Mouse (Mus musculus) adrenal gland, adult (tissue): ENCODE measurements around the gene Mycbpap.

Experiments
- DNase-seq, 2 experiments: peaks; one replicate each; pipeline ENCODE4 v3.0.0; 2022 to 2023; ENCODE audit warnings: low spot score in 1 of 2; ENCODE audit not compliant: inconsistent age in 2 of 2

The Mycbpap gene

DNA sequence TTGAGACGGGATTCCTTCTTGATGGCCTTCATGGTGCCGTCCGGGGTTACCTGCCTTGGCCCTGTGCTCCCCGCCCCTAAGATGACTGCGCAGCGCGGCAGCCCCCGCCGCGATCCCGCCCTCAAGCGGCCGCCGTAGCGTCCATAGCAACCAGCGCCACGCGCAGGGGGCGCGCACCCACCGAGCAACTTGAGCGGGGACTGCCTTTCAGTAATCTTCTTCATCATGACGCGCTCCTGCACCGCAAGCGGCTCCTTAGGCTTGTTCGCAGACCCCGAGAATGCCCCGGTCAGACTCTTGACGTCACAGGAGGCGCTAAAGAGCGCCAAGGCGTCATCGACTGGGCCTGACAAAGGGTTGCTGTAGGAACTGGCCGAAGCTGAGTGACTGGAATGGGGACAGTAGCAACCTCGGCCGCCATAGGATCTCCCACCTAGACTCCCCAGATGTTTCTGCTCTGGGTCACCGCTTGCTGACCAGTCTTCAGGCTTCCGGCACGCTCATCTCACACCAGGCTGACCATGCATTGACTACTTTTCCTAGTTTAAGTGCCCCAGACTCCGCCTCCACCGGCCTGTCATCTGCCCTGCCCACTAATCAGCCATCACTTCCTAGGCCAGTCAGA is at the start of gene Mycbpap:
TSS of gene Mycbpap (minus strand) at position 524 of the 625 bp plus-strand sequence.
- peak; percentile 77 to 94 for DNase-seq

DNA sequence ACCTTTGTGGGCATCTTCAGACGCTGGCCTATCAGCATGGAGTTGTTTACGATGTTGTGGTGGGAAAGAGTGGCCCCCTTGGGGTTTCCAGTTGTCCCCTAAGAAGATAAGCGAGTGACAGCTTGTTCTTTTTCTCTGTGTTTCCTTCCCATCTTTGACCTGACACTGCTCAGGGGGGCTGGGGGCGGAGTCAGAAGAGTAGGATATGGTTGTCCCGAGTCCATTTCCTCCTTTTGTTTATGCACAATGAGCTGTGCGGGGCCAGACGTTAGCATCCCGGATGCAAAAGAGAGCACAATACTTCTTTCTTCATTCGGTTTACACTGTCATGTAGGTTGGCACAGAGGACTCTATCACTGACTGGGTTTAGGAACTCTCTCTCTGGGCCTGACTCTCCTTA is 49.1 kb upstream of the Mycbpap start:
- DNase-seq: peak; percentile 53 to 72

DNA sequence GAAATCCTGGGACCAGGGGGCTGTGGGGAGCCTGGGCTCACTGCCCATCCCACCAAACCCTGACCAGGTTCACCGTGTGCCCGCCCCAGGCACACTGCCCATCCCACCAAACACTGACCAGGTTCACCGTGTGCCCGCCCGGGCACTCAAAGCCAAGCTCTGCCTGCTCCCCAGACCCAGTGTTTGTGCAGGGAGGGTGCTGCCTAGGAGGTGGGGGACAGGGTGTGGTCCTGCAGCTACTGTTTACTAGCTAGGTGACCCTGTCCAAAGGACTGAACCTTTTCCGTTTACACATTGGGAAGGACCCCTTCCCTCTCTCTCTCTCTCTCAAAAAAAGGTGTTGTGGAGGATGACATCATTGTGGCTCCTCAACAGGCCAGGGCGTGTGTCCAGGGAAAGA is 45.8 kb upstream of the Mycbpap start:
- no peak for DNase-seq

DNA sequence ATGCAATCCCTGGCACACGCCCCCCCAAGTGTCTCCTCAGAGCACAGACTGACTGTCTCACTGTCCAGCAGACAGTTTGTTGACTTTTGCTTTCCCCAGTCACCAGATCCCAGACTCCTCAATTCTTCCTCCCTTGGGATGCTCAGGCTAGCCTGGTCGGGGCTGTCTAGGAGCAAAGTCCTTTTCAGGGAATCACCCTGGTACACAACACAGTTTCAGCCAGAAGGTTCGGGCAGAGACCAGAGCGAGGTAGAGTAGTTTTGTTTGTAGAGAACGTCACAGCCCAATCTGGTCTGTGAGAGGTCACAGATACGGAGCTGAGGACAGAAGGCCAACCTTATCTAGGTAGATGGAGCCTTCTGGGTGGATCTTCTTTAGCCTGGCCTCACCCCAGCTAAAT is 45.0 kb upstream of the Mycbpap start:
- no peak for DNase-seq

DNA sequence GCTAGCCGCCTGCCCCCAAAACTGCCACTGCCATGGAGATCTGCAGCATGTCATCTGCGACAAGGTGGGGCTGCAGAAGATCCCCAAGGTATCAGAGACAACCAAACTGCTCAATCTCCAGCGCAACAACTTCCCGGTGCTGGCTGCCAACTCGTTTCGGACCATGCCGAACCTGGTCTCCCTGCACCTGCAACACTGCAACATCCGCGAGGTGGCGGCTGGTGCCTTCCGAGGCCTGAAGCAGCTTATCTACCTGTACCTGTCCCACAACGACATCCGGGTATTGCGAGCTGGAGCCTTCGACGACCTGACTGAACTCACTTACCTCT is 43.6 kb upstream of the Mycbpap start:
- no peak for DNase-seq

DNA sequence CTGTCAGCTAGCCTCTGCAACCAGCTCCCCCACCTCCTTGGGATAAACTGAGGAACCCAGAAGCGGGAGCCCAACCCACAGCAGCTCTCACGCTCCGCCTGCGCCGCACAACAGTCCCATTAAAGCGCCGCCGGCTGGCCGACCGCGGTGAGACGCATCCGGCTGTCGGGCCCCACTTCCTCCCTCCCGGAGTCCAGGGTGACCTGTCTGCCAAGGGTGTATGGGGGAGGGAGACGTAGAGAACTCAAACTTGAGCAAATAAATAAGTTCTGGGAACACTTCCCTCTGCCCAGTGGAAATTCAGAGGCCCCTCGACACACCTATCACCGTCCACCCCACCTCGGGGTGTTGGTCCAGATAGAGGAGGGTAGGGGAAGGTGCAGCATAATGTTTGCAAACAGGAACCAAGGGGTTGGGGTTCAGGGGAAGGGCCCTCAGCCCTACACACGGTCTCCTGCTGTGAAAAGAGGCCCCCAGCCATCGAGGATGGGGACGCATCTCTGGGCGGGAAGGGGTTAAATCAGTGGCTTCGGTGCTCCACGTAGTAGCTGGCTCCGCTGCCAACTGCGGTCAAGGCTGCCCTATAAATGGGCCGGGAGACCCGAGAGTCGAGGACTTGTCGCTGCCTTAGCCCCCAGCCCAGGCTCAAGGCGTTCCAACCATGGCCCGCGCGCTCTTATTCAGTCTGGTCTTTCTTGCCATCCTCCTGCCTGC is 43.1 kb upstream of the Mycbpap start, which contains the start of gene Chad:
TSS of gene Chad (plus strand) at position 611 of the 714 bp plus-strand sequence.
- peak; percentile 51 to 73 for DNase-seq

DNA sequence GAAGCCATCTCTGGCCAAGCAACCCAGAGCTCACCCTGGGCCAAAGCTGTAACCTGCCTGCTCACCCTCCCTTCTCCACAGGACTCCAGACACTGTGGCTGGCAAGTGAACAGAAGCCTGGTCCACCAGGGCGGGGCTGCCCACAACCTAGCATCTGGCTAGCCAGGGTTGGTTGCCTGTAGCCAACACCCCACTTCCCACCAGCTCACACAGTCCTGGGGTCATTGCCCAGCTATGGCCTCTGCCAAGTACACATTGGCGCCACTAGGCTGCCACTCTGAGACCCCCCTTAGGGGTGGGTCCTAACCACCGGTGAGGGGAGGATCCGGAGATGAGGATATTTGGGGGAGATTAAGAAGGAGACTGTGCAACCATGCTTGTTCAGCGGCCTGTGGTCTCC is 42.3 kb upstream of the Mycbpap start:
- DNase-seq: no peak

DNA sequence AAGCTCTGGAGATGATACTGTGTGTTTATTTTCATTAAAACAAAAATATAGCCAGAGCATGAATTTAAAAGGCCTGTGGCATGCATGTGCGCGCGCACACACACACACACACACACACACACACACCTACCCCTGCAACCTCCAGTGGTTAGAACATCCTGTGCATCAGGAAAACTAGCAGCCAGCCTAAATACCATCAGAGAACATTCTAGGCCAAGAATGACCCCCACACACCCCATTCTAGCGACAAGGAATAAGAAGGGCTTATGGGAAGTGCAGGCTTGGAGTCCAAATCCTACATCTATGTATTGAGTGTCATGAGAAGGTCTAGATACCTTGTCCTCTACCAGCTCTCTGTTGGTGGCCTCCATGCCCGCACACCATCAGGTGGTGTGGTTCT is 41.8 kb upstream of the Mycbpap start:
- no peak for DNase-seq

DNA sequence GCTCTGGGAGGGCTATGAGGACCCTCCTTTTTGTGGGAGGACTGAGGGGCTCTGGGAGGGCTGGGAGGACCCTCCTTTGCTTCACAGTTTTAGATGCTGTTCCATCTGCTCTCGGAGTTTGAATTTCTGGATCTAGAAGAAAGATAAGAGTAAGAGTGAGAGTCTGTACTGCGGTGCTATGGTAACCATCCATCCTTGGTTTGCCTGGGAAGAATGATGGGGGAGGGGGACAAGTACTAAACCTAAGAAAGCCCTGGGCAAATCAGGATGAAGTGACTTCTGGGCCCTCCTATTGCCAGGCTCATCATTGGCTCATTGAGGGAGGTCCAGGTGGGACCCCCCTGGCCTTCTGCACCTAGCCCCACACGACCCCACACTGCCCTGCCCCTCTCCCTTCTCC is 36.7 kb upstream of the Mycbpap start:
- DNase-seq: no peak

DNA sequence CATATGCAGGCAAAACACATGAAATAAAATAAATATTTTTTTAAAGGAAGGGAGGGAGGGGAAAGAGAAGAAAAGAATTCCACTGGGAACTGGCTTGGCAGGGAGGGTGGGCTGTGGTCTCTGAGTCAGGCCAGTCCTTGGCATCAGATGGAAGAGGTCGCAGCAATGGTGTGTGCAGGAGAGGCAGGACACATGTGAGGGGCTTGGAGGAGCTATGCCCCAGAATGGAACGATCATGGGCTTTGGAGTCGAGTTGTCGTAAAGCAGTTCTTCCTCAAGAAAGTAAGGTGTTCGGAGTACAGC is 28.9 kb upstream of the Mycbpap start:
- no peak for DNase-seq

DNA sequence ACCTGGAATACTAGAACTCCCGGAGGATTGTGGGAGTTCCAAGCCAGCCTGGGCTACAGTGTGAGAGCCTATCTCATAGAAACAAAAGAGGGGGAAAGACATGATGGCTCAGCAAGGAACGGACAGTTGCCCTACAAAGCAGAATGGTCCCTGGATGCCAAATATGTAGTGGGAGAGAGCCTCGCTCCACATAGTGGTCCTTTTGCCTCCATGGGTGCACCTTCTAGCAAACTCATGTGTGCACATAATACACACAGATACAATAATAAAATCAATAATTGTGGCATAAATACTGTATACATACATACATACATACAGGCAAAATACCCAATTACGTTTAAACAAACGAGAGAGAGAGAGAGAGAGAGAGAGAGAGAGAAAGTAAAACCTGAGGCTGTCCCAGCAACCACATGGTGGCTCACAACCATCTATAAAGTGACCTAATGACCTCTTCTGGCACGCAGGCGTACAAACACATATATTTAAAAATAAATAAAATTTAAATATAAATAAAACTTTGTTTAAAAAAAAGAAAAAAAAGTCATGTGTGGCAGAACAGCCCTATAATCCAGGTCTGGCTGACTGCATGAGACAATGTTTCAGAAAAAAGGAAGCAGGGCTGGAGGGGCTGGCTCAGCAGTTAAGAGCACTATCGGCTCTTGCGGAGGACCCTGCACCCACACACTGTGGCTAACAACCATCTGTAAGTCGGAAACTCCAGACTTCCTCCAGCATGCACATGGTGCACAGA is 28.3 kb upstream of the Mycbpap start:
- no peak for DNase-seq

DNA sequence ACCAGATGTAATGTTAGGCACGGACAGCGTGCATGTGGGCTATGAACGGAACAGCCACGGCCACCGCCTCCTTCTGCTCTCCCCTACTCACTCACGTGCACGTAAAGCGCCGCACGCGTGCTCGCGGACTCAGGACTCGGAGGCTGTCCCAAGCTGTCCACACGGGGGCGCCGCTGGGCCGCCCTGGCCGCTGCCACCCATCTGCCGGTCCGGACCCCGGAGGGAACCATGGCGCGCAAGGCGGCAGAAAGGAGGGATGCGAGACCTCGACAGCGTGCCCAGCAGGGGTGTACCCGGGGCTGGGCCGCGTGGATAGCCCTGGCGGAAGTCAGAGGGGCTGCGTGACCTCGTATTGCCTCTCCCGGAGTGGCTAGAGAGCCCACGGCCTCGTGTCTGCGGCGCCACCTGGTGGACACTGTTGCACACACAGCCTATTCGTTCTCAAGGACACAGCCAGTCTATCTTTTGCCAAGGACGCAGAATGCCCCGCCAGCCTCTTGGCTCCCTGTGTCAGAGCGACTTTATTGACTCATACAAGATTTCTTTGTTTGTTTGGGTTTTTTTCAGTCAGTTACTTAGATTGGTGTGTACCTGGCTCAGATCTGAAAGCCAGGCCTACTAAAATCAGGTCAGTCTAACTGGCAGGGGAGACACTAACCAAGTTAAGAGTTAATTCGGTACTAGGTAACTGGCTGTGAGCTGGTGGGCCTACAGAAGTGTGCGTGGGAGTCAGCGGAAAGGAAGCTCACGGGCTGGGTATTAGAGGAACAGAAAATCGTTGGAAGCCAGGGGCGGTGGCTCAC is 27.5 kb upstream of the Mycbpap start, which contains the start of gene Rsad1:
TSS of gene Rsad1 (minus strand) at position 368 of the 803 bp plus-strand sequence.
- peak; percentile 97 to 99 for DNase-seq

DNA sequence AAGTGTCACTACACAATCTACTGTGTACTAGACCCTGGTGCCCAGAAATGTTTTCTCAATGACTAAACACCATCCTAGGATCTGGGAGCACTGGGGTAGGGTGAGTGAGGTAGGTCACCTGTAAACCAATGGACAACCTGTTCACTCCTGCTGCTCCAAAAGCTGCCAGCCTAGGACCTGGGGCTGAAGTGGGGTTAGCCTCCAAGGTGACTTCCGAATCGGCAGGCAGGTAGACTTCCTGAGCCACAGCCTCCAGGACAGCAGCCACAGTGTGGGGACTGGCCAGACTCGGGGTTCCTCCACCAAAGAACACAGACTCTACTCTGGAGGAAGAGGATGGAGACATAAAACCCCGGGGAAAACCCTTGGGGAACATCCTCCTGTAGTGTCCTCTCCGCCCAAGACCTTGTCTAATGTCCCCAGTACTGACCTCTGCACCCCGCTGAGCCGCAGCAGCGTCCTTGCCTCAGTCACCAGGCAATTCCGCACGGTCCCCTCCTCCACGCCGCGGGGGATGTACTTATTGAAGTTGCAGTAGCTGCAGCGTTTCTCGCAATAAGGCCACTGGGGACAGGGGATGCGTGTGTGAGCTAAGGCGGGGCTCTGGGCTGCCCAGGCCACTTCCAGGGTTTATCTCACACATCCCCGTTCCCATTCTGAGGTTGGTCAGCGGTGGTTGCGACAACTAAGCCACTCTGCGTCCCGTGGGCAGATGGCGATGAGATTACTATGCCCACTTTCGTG is 26.7 kb upstream of the Mycbpap start:
- peak in 1 of 2 experiments; percentile 77 for DNase-seq

DNA sequence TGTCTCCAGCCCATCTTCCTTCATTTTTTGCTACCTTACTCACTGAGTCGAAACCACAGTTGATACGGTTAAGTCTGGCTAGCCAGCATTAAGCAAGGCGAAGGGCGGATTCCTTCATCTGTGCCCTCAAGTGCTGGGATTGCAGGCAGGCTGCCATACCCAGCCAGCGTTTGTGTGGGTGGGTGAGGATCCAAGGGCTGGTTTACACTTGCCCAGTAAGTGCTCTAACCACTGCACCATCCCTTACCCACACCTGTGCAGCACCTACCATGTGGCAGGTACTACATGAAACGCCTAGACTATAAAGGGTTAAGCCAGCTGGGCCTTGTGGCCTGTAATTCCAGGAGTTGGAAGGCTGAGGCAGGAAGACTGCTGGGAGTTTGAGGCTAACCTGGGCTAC is 25.7 kb upstream of the Mycbpap start:
- DNase-seq: no peak

DNA sequence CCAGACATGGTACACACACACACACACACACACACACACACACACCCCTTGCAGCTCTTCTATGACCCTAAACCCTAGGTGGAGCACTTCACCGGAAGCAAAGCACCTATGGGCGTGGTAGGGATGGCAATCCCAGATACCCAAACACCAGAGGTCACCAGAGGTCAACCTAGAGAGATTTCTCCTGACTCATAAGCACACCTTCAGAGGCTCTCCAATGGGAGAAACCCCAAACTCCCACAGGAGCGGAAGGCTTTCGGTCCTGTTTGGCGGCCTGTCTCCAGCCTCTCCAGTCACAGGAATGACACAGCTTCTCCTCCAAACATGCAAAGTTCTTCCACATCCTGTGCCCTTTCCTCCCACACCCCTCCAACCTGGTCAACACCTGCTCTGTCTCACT is 24.8 kb upstream of the Mycbpap start:
- DNase-seq: no peak

DNA sequence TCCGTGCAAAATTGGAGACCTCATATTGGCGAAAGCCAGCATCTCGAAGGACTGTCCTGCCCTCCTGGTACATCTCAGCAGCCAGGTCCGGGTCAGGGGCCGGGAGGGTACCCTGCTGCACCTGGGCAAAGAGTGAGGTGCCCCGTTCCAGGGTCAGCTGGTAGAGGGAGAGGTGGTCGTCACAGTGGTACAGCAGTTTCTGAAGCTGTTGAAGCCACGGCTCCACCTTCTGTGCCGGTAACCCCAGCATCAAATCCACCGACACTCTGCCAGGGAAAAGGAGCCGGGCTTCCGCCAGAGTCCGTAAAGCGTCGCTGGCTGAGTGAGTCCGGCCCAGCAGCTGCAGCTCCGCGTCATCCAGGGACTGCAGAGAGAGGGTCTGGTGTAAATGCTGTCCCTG is 22.9 kb upstream of the Mycbpap start:
- DNase-seq: peak; percentile 49 to 64

DNA sequence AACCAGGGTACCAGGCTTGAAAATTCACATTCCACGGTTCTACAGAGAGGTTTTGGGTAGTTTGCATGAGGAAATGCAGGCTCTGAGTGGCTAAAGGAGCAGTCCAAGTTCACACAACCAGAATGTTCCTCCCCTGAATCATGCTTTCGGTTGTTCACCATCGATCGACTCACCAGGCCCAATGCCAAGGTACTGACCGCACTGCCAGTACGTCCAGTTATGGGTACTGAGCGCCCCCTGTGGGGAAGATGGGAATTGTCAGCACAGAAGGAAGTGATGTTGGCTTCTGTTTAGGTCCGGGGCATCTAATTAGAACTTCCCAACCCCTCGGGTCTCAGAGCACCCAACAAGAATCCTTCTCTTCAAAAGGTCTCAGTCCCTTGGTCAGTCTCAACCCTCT is 22.4 kb upstream of the Mycbpap start:
- DNase-seq: peak; percentile 96 to 99

DNA sequence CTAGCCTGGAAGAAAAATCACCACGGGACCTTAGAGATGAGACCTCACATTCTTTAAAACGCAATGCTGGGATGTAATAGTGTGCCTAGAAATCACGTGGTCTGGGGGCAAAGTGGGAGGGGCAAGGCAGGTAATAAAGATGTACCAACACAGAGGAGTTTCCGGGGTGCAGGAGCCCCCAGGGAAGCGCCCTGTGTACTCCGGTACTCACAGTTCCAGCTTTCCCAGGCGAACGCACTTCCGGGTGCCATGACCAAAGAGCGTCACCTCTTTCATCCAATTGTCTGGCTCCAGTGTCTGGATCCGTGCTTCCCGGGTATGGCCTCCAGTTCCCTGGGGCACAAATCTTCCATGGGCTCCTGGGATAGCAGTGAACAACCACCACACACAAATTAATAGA is 21.8 kb upstream of the Mycbpap start:
- no peak for DNase-seq

DNA sequence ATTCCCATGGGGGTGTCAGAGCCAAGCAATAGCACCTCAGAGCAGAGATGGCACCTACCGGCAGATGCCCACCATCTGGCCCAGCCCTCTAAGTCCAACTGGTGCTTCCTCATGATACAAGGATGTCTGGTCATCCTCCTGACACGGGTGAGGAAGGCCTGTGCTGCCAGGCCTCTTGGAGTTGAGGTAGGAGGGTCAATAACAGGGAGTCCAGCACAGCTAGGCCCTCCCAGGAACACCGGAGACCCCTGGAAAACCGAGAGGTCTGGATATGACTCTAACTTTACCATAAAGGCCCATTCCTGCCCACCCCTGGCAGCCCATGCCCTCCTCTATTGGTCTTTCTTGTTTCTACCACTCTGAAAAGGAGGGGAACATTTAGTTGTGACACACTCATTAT is 20.9 kb upstream of the Mycbpap start:
- DNase-seq: no peak

DNA sequence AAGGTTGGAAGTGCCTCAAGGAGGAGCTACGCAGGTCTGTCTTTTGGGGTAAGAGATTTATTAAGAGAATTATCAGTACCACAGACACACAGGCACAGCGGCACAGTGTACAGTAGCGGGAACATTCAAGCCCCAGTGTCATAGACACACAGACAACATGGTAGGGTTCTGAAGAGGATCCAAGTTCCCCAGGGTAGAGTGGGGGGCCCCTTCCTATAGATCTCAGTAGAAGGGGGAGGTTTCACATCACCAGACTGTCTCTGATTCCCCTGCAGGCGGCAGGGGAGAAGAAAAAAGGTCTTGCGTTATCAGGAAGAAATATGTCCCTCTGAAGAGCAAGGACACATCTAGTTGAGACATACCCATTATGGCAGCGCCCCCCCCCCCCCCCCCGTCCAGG is 18.2 kb upstream of the Mycbpap start:
- peak in 1 of 2 experiments; percentile 54 for DNase-seq
